Mouse (Mus musculus) right cerebral cortex, postnatal 14 days (tissue): Measurements from ENCODE around the gene Timd2.
"Not testable (repeated sequence)": the region's sequence is repeated elsewhere in the genome, so short reads cannot be mapped to it uniquely, and the experiment has no call there.

Source experiments
- DNase-seq: peaks from one replicate; pipeline ENCODE4 v3.0.0; 2022

Timd2 gene

GRCm38 (mm10) chr11:46706664-46707356 is at the start of gene Timd2:
Timd2 (minus strand) TSS chr11:46707061.
- no peak for DNase-seq

- not testable (repeated sequence) for DNase-seq
Observed at GRCm38 (mm10) chr11:46755714-46756113, 48.9 kb upstream of the Timd2 start.

GRCm38 (mm10) chr11:46754669-46755068 is 47.8 kb upstream of the Timd2 start:
- DNase-seq = no peak

- no peak for DNase-seq
Observed at GRCm38 (mm10) chr11:46753662-46754061, 46.8 kb upstream of the Timd2 start.

GRCm38 (mm10) chr11:46747996-46748395 is 41.1 kb upstream of the Timd2 start:
- no peak for DNase-seq

- DNase-seq = no peak
Observed at GRCm38 (mm10) chr11:46741716-46742115, 34.9 kb upstream of the Timd2 start.

- no peak for DNase-seq
Observed at GRCm38 (mm10) chr11:46740886-46741285, 34.0 kb upstream of the Timd2 start.

GRCm38 (mm10) chr11:46739501-46739900 is 32.6 kb upstream of the Timd2 start:
- no peak for DNase-seq

- not testable (repeated sequence) for DNase-seq
Observed at GRCm38 (mm10) chr11:46735076-46735475, 28.2 kb upstream of the Timd2 start, which contains the start of gene Havcr1. Havcr1 (plus strand) TSS chr11:46735080.

- no peak for DNase-seq
Observed at GRCm38 (mm10) chr11:46734617-46735016, 27.8 kb upstream of the Timd2 start.

GRCm38 (mm10) chr11:46733242-46733789 is 26.5 kb upstream of the Timd2 start:
- peak; percentile 16 for DNase-seq

GRCm38 (mm10) chr11:46731541-46732070 is 24.7 kb upstream of the Timd2 start:
- no peak for DNase-seq

GRCm38 (mm10) chr11:46698830-46699229 is 8.0 kb downstream of the Timd2 start:
- DNase-seq = no peak

- DNase-seq = no peak
Observed at GRCm38 (mm10) chr11:46698278-46698655, 8.6 kb downstream of the Timd2 start.

- DNase-seq = no peak
Observed at GRCm38 (mm10) chr11:46697433-46698277, 9.2 kb downstream of the Timd2 start.

GRCm38 (mm10) chr11:46695849-46696248 is 11.0 kb downstream of the Timd2 start:
- not testable (repeated sequence) for DNase-seq

- no peak for DNase-seq
Observed at GRCm38 (mm10) chr11:46690136-46690535, 16.7 kb downstream of the Timd2 start.

- DNase-seq = no peak
Observed at GRCm38 (mm10) chr11:46683723-46684122, 23.1 kb downstream of the Timd2 start.

- no peak for DNase-seq
Observed at GRCm38 (mm10) chr11:46682842-46683241, 24.0 kb downstream of the Timd2 start.

- DNase-seq = no peak
Observed at GRCm38 (mm10) chr11:46667938-46668337, 38.9 kb downstream of the Timd2 start.

- no peak for DNase-seq
Observed at GRCm38 (mm10) chr11:46667105-46667504, 39.8 kb downstream of the Timd2 start.

GRCm38 (mm10) chr11:46665599-46666522 is 41.0 kb downstream of the Timd2 start:
- DNase-seq = peak; percentile 9
